Mouse (Mus musculus) hindbrain, embryonic 15.5 days (tissue): ENCODE measurements around the gene Crip3. TPM values are rescaled to one million over a fixed set of nuclear protein-coding genes. Genes with fewer than 3 reads are reported as not detected.

ENCODE experiments used
- ATAC-seq: fragments of 200-750 bp; cut with Nextera tagmentation; 2 replicates; pipeline ENCODE4 v1.8.0; 2017; ENCODE audit warnings: low read depth, moderate number of reproducible peaks, moderate TSS enrichment; ENCODE audit not compliant: low FRiP score
- H3K27ac ChIP-seq: fragments of 300-500 bp; sonication (generic); replicated peaks from 2 replicates; pipeline ENCODE4 v1.5.1; 2015; ENCODE audit warnings: mild to moderate bottlenecking, inconsistent platforms
- H3K27me3 ChIP-seq: fragments of 300-500 bp; sonication (generic); 2 replicates; pipeline ENCODE4 v1.6.1; 2015; ENCODE audit warnings: control low read depth, inconsistent platforms
- H3K36me3 ChIP-seq: fragments of 300-500 bp; sonication (generic); 2 replicates; pipeline ENCODE4 v1.6.1; 2015; ENCODE audit warnings: control low read depth, inconsistent platforms
- H3K4me1 ChIP-seq: fragments of 300-500 bp; sonication (generic); replicated peaks from 2 replicates; pipeline ENCODE4 v1.6.1; 2015; ENCODE audit warnings: control low read depth, inconsistent platforms
- H3K4me2 ChIP-seq: fragments of 300-500 bp; sonication (generic); 2 replicates; pipeline ENCODE4 v1.6.1; 2015; ENCODE audit warnings: moderate library complexity, mild to moderate bottlenecking, inconsistent platforms
- H3K4me3 ChIP-seq: fragments of 300-500 bp; sonication (generic); 2 replicates; pipeline ENCODE4 v1.5.1; 2015; ENCODE audit warnings: mild to moderate bottlenecking, inconsistent platforms
- H3K9ac ChIP-seq: fragments of 300-500 bp; sonication (generic); 2 replicates; pipeline ENCODE4 v1.6.1; 2015; ENCODE audit warnings: inconsistent platforms
- H3K9me3 ChIP-seq: fragments of 300-500 bp; sonication (generic); 2 replicates; pipeline ENCODE4 v1.6.1; 2016; ENCODE audit warnings: control low read depth, inconsistent platforms
- WGBS: fragments of 180-500 bp; shearing (Covaris S2); methylation state at CpG from one replicate; pipeline ENCODE4 v1.1.7; 2015; 5-methylcytosine and 5-hydroxymethylcytosine counted together
- polyA plus RNA-seq: library from polyadenylated mRNA; unstranded; fragments of >200 nt; fragmentation: Nextera tagmentation; extraction: Ambion mirVana; gene quantifications from 2 replicates; pipeline ENCODE4 v1.2.1, GENCODE M21; 2015

The Crip3 gene
- polyA plus RNA-seq, result 2.8 and 3.0 TPM in 2 replicates

- Histone ChIP-seq H3K9me3 (no peaks in the 10 kb centered on the region), H3K9ac (no peak within 1 kb of the TSS), H3K27me3 (no peaks in the 10 kb centered on the region), H3K4me1 (peaks cover 4% of the 10 kb centered on the region; the same call in 1 of the 2 replicates), H3K36me3 (no peaks in the 10 kb centered on the region), H3K27ac (no peak within 1 kb of the TSS), H3K4me3 (no peak within 1 kb of the TSS), H3K4me2 (peak within 1 kb of the TSS; percentile 45)
- ATAC-seq, result no peak
- 11% methylated on average over 17 of the region's 18 CpGs for WGBS
These were observed at the start of gene Crip3 for GRCm38 (mm10) chr17:46428761-46429414. TSS of gene Crip3 (plus strand) at chr17:46428926.

- peaks cover 9% of the 10 kb centered on the region; the same call in 1 of the 2 replicates for H3K36me3 ChIP-seq
- WGBS, result under 1% methylated on average over 50 of the region's 105 CpGs
- peak within 1 kb of the TSS; percentile 74 for H3K4me2 ChIP-seq
- H3K4me1 ChIP-seq, result peaks cover 17% of the 10 kb centered on the region
- H3K9ac ChIP-seq, result peak within 1 kb of the TSS; percentile 91
- no peaks in the 10 kb centered on the region for H3K9me3 ChIP-seq
- no peaks in the 10 kb centered on the region for H3K27me3 ChIP-seq
- peak within 1 kb of the TSS; percentile 94 for H3K27ac ChIP-seq
- H3K4me3 ChIP-seq, result peak within 1 kb of the TSS; percentile 89
- peak; percentile 98 for ATAC-seq
These were observed 45.2 kb upstream of the Crip3 start, which contains the start of gene Zfp318 for GRCm38 (mm10) chr17:46383294-46384060. TSS of gene Zfp318 (plus strand) at chr17:46383731.

- Histone ChIP-seq H3K4me2 (peak overlapping the region; percentile 74), H3K36me3 (peaks cover 13% of the 10 kb centered on the region), H3K9me3 (no peaks in the 10 kb centered on the region), H3K4me3 (peak overlapping the region; percentile 89), H3K9ac (peak overlapping the region; percentile 91), H3K27ac (peak overlapping the region; percentile 94), H3K27me3 (no peaks in the 10 kb centered on the region), H3K4me1 (peaks cover 17% of the 10 kb centered on the region)
- ATAC-seq, result no peak
- under 1% methylated on average over 69 of the region's 70 CpGs for WGBS
These were observed 44.5 kb upstream of the Crip3 start for GRCm38 (mm10) chr17:46384061-46384801.

GRCm38 (mm10) chr17:46388200-46388599 lies 40.5 kb upstream of the Crip3 start:
- no peak overlapping the region for H3K4me3 ChIP-seq
- peaks cover 17% of the 10 kb centered on the region for H3K4me1 ChIP-seq
- H3K4me2 ChIP-seq, result no peak overlapping the region
- peaks cover 23% of the 10 kb centered on the region for H3K36me3 ChIP-seq
- H3K9ac ChIP-seq, result no peak overlapping the region
- 76% methylated on average over 3 of the region's 3 CpGs for WGBS
- H3K27ac ChIP-seq, result no peak overlapping the region
- no peak for ATAC-seq
- no peaks in the 10 kb centered on the region for H3K27me3 ChIP-seq
- H3K9me3 ChIP-seq, result no peaks in the 10 kb centered on the region

- H3K4me1 ChIP-seq, result no peaks in the 10 kb centered on the region
- H3K27me3 ChIP-seq, result no peaks in the 10 kb centered on the region
- no peak overlapping the region for H3K4me3 ChIP-seq
- no peaks in the 10 kb centered on the region for H3K9me3 ChIP-seq
- H3K4me2 ChIP-seq, result no peak overlapping the region
- 50% methylated on average over 2 of the region's 2 CpGs for WGBS
- peaks cover 37% of the 10 kb centered on the region for H3K36me3 ChIP-seq
- H3K9ac ChIP-seq, result no peak overlapping the region
- ATAC-seq, result no peak
- no peak overlapping the region for H3K27ac ChIP-seq
These were observed 35.7 kb upstream of the Crip3 start for GRCm38 (mm10) chr17:46393012-46393411.

- H3K4me1 ChIP-seq, result no peaks in the 10 kb centered on the region
- H3K9ac ChIP-seq, result no peak overlapping the region
- H3K4me2 ChIP-seq, result no peak overlapping the region
- H3K4me3 ChIP-seq, result no peak overlapping the region
- H3K9me3 ChIP-seq, result no peaks in the 10 kb centered on the region
- ATAC-seq, result no peak
- no peak overlapping the region for H3K27ac ChIP-seq
- no peaks in the 10 kb centered on the region for H3K27me3 ChIP-seq
- WGBS, result 85% methylated on average over 1 of the region's 1 CpGs
- H3K36me3 ChIP-seq, result peaks cover 37% of the 10 kb centered on the region
These were observed 34.1 kb upstream of the Crip3 start for GRCm38 (mm10) chr17:46394631-46395030.

- 21% methylated on average over 3 of the region's 3 CpGs for WGBS
- no peak for ATAC-seq
- no peak overlapping the region for H3K4me2 ChIP-seq
- peaks cover 78% of the 10 kb centered on the region for H3K36me3 ChIP-seq
- H3K27me3 ChIP-seq, result no peaks in the 10 kb centered on the region
- no peak overlapping the region for H3K9ac ChIP-seq
- no peaks in the 10 kb centered on the region for H3K4me1 ChIP-seq
- no peaks in the 10 kb centered on the region for H3K9me3 ChIP-seq
- no peak overlapping the region for H3K27ac ChIP-seq
- H3K4me3 ChIP-seq, result no peak overlapping the region
These were observed 20.2 kb upstream of the Crip3 start for GRCm38 (mm10) chr17:46408478-46408877.

- Histone ChIP-seq H3K27me3 (no peaks in the 10 kb centered on the region), H3K27ac (no peak overlapping the region), H3K4me3 (no peak overlapping the region), H3K9me3 (no peaks in the 10 kb centered on the region), H3K9ac (no peak overlapping the region), H3K36me3 (peaks cover 13% of the 10 kb centered on the region), H3K4me2 (no peak overlapping the region), H3K4me1 (no peaks in the 10 kb centered on the region)
- no peak for ATAC-seq
- 71% methylated on average over 5 of the region's 5 CpGs for WGBS
These were observed 10.1 kb upstream of the Crip3 start for GRCm38 (mm10) chr17:46418628-46419027.

GRCm38 (mm10) chr17:46419717-46420116 lies 9.0 kb upstream of the Crip3 start:
- no peak overlapping the region for H3K9ac ChIP-seq
- H3K4me1 ChIP-seq, result no peaks in the 10 kb centered on the region
- H3K4me2 ChIP-seq, result no peak overlapping the region
- H3K27me3 ChIP-seq, result no peaks in the 10 kb centered on the region
- H3K4me3 ChIP-seq, result no peak overlapping the region
- peaks cover 6% of the 10 kb centered on the region; the same call in 1 of the 2 replicates for H3K36me3 ChIP-seq
- no peak overlapping the region for H3K27ac ChIP-seq
- ATAC-seq, result no peak
- H3K9me3 ChIP-seq, result no peaks in the 10 kb centered on the region

GRCm38 (mm10) chr17:46426496-46426895 lies 2.2 kb upstream of the Crip3 start:
- no peaks in the 10 kb centered on the region for H3K4me1 ChIP-seq
- H3K36me3 ChIP-seq, result no peaks in the 10 kb centered on the region
- no peak overlapping the region for H3K9ac ChIP-seq
- no peak overlapping the region for H3K4me3 ChIP-seq
- no peak overlapping the region for H3K27ac ChIP-seq
- ATAC-seq, result no peak
- no peaks in the 10 kb centered on the region for H3K9me3 ChIP-seq
- no peak overlapping the region for H3K4me2 ChIP-seq
- no peaks in the 10 kb centered on the region for H3K27me3 ChIP-seq

GRCm38 (mm10) chr17:46433627-46434026 lies 4.9 kb downstream of the Crip3 start:
- H3K9ac ChIP-seq, result no peak overlapping the region
- peaks cover 12% of the 10 kb centered on the region; the same call in 1 of the 2 replicates for H3K4me1 ChIP-seq
- H3K4me2 ChIP-seq, result peak overlapping the region; percentile 45
- 4% methylated on average over 17 of the region's 17 CpGs for WGBS
- no peak overlapping the region for H3K27ac ChIP-seq
- no peaks in the 10 kb centered on the region for H3K36me3 ChIP-seq
- H3K4me3 ChIP-seq, result 0 out of 2 replicates have a peak overlapping the region, but pooled peaks have one; percentile 8
- H3K9me3 ChIP-seq, result no peaks in the 10 kb centered on the region
- ATAC-seq, result no peak
- 0 out of 2 replicates have a peak, but pooled peaks cover 9% of the 10 kb centered on the region for H3K27me3 ChIP-seq
